Mouse (Mus musculus): ENCODE results near the gene Adarb2. TPM values are rescaled to one million over a fixed set of nuclear protein-coding genes. Genes with fewer than 3 reads are reported as not detected.
"Not testable (repeated sequence)": the region's sequence is repeated elsewhere in the genome, so short reads cannot be mapped to it uniquely, and the experiment has no call there.

Gene Adarb2
- total RNA-seq, 1 experiment from 2014 or later, result not detected

DNA sequence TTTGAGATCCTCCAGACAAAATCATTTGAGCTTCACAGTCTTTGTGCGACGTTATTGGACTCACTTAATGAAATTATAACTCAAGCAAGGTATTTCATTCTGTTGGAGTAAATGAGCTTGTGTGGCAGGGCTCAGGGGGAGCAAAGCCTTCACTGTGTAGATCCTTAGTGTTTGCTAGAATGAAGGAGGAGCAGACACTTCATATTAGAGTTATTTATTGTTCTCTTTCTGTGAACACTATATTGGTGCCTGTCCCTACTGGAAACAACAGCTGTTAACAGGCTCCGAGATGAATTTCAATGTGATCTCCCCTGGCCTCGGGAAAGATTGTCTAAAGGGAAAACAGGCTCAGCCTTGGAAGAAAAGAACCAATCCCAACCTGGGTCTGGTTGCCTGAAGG lies 355.1 kb downstream of the Adarb2 start:
- ATAC-seq (replicated peaks; ENCODE audit: insufficient number of reproducible peaks, low FRiP score, low TSS enrichment, poor library complexity, severe bottlenecking), result no peak

DNA sequence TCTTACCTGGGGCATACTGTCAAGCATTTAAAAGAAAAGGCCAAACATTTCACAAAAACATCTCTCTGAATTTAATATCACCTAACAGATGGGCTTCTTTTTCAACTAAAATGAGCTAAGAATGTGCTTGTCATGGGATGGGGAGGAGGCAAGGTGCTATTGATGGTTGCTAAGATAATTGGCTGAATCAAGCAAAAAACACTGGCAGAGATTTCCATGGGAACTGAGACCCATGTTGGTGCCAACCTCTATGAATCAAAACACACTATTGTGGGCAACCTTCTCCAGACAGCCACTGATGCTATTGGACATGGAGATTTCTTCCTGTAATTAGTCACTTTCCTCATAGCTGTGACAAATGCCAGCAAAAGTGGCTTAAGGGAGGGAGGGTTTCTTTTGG lies 357.8 kb downstream of the Adarb2 start:
- no peak for ATAC-seq (replicated peaks; ENCODE audit: insufficient number of reproducible peaks, low FRiP score, low TSS enrichment, poor library complexity, severe bottlenecking)

DNA sequence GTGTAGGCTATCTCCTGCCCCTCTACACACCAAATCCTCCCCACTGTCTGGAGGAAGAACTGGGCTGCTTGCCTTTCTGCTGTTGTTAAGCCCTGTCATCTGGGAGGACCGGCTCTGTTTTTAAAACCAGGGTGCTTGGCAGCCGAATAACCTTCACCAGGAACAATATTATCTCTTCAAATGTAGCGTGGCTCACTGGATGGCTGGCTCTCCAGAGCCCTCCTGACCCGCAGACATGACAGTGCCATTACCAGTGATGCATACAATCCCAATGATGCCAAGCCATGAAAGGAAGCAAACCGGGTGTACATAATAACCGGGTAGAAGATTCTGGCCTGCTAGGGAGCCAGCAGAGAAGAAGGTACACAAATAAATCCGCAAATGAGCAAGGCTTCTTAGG lies 360.5 kb downstream of the Adarb2 start:
- no peak for ATAC-seq (replicated peaks; ENCODE audit: insufficient number of reproducible peaks, low FRiP score, low TSS enrichment, poor library complexity, severe bottlenecking)

DNA sequence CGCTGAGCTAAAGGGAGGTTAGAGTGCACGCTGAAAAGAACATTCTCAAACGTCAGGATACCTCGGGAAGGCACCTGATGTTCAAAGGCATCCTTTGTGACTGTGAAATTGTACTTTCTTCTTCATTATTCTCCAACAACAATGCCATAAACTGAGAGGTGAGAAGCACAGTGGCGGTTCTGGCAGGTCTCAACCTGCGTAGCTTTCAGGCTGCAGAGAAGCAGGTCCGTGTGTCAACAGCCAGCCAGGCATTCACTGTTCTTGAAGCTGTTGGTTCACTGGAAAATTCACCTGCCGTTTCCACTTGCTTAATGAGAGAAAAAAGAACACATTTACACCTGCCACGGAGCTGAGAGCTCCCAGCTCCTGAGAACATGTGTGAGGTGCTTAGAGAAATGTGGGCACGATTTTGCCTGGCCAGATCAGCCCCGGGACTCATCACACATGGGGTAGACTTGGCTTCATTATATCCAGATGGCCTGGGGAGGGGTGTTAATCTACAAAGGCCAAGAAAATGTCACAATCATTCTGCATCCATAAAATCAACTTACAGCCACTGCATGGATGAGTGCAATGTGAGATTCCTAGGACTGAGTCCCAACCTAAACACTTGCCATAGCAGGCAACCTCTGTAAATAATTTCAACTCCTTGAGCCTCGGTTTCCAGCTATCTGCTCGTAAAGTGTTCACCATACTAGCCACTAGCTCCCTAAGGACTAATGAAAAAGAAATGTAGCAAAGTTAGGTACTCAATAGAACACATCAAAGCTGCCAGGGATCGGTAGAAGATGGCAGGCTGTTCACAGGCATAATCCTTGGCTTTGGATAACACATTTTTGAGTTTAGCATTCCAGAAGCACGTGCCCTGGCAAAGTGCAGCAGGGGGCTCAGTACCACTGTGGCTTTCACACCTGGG lies 364.7 kb downstream of the Adarb2 start:
- no peak for ATAC-seq (replicated peaks; ENCODE audit: insufficient number of reproducible peaks, low FRiP score, low TSS enrichment, poor library complexity, severe bottlenecking)

DNA sequence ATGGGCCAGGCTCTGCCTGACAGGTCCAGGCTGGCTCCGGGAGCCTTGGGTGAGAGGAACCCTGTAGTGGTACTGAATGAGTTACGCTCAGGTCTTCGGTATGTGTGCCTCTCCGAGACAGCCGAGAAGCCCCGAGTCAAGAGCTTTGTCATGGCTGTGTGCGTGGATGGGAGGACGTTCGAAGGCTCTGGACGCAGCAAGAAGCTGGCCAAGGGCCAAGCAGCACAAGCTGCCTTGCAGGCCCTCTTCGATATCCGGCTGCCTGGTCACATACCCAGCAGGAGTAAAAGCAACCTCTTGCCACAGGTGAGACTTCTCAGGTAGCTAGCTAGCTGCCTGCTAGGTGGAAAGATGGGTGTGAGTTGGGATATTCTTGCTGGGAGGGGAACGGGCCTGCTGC lies 367.6 kb downstream of the Adarb2 start:
- ATAC-seq (replicated peaks; ENCODE audit: insufficient number of reproducible peaks, low FRiP score, low TSS enrichment, poor library complexity, severe bottlenecking), result no peak

DNA sequence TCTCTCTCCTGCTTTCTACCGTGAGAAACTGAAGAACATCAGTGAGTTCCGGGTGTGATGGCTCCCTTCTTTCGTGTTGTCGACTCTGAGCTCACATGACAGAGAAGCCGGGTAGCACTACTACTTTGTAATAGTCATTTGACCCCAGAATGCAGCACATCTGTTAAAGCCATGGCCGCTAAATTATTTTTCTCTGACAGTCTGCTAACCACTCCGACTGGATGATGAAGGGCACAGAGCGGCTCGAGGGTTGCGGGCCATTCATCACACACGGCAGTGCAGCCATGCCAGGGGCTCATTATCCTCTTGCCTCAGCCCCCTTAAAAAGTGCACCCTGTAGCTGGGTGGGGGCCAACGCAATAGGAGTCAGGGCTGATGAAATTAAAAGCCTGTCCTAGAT lies 371.2 kb downstream of the Adarb2 start:
- ATAC-seq (replicated peaks; ENCODE audit: insufficient number of reproducible peaks, low FRiP score, low TSS enrichment, poor library complexity, severe bottlenecking), result no peak

DNA sequence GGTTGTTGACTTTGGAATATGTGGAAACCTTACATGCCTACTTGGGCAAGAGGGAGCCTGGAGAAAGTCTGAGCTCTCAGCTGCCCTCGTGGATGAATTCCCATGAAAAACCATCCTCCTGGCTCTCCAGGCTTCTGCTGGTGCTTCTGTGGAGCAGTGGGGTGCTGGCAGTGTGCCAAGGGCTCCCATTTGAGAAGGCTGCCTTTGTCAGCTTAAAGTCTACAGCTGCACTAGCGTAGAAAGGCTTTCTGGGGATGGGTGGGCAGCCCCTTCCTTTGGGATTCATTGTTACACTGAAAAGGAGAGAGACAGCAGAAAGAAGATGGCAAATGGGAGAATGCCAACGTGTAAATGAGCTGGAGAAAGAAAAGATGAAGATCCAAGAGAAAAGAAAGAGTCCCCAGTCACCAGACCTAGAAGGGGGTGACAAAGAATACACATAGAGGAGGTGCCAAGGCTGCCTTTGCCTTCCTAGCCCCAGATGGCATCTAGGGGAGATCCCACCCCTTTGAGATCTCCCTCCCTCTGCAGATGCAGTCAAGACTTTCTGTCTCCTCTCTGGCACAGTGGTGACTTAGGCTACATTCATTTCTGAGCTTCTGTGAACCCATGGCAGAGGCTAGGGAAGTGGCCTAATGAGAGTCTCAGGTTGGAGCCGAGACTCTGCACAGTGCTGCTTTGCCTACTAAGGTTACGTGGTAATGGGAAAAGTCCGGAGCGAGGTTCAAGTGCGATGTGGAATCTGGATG lies 381.8 kb downstream of the Adarb2 start:
- ATAC-seq (replicated peaks; ENCODE audit: insufficient number of reproducible peaks, low FRiP score, low TSS enrichment, poor library complexity, severe bottlenecking), result no peak

DNA sequence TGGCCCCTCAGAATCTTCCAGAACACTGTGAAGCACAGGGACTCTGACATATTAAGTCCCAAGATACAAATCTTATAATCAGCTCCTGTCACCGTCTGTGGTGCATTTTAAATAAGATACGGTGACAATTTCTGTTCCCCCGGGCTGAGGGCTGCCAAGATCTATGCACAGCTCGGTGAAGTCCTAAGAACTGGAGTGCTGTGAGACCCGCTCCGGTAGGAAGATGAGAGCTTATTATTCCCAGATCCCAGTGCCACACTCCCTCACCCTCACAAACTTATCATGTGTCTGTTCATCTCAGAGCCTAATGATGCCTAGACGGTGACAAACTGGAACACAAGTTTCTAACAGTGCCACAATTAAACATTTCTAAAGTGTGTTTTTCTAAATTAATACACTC lies 384.8 kb downstream of the Adarb2 start:
- ATAC-seq (replicated peaks; ENCODE audit: insufficient number of reproducible peaks, low FRiP score, low TSS enrichment, poor library complexity, severe bottlenecking), result no peak

DNA sequence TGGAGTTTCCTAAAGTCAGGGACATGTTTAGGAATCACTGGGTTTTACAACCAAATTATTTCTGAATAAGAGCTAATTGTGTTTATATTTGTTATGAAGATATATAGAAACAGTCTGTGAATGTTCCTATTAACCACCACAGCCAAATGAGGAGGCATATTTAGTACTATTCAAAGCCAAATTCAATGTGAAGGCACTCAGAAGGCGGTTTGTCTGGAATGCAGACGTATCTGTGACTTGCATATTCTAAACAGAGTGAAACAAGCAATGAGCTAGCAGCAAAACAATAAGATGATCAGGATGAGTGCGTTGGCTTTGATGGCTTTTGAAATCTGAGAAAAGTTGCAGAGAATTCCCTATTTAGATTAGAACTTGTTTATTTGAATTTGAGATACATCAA lies 387.8 kb downstream of the Adarb2 start:
- no peak for ATAC-seq (replicated peaks; ENCODE audit: insufficient number of reproducible peaks, low FRiP score, low TSS enrichment, poor library complexity, severe bottlenecking)

DNA sequence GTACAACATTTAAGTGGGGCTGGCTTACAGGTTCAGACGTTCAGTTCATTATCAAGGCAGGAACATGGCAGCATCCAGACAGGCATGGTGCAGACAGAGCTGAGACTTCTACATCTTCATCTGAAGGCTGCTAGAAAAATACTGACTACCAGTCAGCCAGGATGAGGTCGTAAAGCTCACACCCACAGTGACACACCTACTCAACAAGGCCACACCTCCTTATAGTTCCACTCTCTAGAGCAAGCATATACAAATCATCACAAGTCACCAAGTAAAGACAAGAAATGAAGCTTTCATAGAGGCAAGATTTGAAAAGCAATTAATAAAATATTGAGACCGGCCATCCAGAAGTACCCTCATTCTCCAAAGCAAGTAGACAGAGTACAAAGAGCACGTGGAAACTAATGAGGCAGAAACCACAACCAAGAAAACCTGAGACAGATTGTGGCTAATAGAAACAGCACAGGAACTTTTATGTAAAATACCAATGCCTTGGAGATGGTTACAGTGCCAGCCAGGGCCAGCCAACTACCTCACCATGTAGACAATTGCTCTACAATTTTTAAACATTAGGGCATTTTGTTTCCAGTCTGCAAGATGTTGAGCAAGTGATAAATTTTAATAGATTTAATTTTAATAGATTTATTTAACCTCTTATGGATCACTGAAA lies 394.4 kb downstream of the Adarb2 start:
- ATAC-seq (replicated peaks; ENCODE audit: insufficient number of reproducible peaks, low FRiP score, low TSS enrichment, poor library complexity, severe bottlenecking), result no peak

DNA sequence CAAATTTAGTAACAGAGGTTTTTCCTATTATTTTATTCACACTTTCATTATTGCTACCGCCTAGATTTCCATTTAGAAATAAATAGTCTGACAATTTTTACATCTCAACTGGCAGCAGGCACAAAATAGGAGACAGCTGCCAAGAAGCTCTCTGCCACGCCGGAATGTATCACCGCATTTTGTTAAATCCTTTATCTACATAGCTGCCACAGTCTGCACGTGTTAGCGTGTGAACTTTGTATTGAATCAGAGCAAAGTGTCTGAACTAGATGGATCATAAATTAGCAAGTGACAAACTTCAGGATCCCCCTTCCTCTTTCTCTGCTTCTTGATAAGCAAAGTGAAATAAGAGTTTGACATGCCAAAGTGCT lies 395.0 kb downstream of the Adarb2 start:
- no peak for ATAC-seq (replicated peaks; ENCODE audit: insufficient number of reproducible peaks, low FRiP score, low TSS enrichment, poor library complexity, severe bottlenecking)

DNA sequence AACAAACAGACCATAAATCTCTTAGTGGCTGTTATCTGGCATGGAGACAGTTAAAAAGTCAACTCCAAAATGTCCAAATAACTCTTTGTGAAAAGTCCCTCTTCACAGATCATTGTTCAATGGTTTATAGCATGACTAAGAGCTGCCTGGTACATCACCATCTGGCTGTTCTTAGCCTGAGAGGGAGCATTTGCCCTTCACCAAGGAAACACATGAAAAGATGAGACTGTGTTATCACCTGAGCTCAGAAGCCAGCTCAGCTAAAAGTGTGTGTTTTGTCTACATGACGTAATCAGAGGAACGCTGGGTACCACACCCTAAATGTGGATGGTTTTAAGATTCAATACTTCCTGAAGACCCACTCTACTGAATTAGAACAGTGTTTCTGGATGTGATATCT lies 403.0 kb downstream of the Adarb2 start:
- ATAC-seq (replicated peaks; ENCODE audit: insufficient number of reproducible peaks, low FRiP score, low TSS enrichment, poor library complexity, severe bottlenecking), result no peak

DNA sequence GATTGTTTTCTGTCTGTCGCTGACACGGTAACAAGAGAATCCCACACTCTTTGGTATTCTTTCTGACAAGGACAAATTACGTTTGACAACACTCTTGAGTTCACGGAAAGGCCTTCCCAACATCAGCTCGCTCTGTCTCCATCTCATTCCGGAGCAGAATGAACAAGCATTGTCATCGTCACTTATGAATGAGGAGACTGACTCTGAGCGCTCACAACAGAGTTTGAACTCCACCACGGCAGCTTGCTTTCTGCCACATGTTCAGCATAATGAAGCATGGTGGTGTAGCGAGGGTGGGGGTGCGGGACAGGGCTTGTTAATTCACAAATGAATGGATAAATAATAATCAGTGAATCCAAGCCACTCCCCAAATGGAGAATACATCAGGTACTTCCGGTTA lies 405.4 kb downstream of the Adarb2 start:
- no peak for ATAC-seq (replicated peaks; ENCODE audit: insufficient number of reproducible peaks, low FRiP score, low TSS enrichment, poor library complexity, severe bottlenecking)

DNA sequence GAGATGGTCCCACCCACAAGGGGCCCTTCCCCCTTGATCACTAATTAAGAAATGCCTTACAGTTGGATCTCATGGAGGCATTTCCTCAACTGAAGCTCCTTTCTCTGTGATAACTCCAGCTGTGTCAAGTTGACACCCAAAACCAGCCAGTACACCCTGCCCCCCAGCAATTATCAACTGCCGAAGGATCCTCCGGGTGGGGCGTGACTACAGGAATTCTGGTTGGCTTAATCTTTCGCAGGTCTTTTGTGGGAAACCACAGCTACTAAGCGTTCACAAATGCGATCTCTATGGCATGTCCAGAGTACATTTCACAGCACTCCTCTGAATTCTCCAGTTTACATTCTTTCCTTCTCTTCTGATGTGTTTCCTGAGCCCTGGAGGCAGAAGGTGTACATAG lies 406.3 kb downstream of the Adarb2 start:
- not testable (repeated sequence) for ATAC-seq (replicated peaks; ENCODE audit: insufficient number of reproducible peaks, low FRiP score, low TSS enrichment, poor library complexity, severe bottlenecking)

DNA sequence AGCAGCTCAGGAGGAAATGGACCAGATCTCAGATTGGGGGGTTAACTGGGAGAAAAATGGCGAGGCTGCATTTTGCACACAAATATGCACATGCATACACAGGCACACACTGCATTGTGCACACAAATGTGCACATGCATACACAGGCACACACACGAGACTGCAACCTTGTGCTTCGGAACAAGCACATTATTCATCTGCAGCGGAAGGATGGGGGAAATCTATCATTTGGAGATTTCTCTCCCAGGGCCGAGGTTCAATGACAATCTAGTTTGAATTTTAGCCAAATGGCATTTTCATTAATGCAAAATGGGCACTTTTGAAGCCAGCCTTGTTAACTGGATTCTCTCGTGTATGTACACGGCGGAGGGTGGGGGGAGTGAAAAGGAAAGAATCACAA lies 408.3 kb downstream of the Adarb2 start:
- ATAC-seq (replicated peaks; ENCODE audit: insufficient number of reproducible peaks, low FRiP score, low TSS enrichment, poor library complexity, severe bottlenecking), result no peak

DNA sequence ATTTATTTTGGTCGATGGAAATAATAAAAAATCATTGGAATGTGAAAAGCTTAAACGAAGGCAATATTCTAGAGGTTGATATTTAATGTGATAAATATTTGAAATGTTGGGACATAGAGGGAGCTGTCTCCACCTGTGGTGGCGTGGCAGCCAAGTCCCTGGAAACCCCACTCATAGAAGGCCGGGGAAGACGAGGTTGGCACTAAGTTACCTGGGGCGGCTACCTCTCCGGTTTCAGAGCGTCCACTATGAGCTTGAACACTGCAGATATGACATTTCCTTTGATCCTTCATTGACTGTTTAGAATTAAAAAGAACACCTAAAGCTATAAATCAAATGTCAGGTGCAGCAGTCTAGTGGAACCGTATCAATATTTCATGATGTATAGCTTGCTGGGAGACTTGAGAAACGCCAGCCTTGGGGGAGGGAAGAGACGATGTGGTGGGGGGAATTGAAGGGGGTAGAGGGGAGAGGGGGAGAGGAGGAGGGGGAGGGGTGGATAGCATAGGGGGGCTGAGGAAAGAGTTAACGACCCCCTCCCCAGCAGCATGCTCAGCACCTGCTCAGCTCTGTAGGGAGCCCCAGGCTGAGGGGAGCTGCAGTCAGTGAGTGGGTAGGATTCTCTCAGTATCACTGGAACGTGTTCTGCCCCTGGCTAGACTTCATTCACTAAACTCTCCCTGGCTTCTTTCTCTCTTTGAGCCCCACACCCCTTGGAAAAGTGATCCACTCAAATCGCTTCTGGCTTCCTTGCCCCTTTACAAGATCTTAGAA lies 410.1 kb downstream of the Adarb2 start:
- no peak for ATAC-seq (replicated peaks; ENCODE audit: insufficient number of reproducible peaks, low FRiP score, low TSS enrichment, poor library complexity, severe bottlenecking)

DNA sequence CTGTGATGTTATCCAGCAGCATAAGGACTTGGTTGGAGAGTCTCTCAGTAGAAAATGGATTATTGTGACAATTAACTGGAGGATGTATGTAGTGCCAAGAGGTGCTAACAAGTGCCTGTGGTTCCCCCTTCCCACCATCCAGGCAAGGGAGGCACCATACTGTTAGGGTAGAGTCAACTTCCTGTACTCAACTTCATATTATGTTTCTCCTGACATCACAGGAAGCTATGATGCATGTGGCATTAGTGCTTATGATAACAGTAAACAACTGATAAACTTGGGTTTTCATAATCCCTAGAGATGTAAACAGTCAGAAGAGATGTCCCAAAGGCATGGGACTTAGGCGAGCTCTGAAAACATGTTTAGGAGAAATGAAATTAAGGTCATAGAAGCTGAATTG lies 414.0 kb downstream of the Adarb2 start:
- no peak for ATAC-seq (replicated peaks; ENCODE audit: insufficient number of reproducible peaks, low FRiP score, low TSS enrichment, poor library complexity, severe bottlenecking)

DNA sequence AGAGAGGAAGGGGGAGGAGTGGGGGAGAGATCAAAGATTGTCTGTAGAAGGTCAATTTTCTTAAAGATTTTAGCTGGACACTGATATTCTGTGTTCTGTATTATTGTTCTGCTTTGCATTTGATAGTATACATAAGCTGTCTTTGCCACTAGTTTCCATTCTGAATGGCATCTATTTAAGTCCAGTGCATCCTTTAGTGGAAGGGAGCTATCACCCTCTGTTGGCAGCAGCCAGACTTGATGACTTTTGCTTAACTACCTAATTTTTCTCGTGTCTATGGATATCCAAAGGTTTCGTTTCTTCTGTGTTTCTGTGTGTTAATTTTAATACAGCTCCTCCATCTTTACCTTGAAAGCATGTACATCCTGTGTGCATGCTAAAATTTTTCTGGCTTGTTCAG lies 419.6 kb downstream of the Adarb2 start:
- ATAC-seq (replicated peaks; ENCODE audit: insufficient number of reproducible peaks, low FRiP score, low TSS enrichment, poor library complexity, severe bottlenecking), result no peak

DNA sequence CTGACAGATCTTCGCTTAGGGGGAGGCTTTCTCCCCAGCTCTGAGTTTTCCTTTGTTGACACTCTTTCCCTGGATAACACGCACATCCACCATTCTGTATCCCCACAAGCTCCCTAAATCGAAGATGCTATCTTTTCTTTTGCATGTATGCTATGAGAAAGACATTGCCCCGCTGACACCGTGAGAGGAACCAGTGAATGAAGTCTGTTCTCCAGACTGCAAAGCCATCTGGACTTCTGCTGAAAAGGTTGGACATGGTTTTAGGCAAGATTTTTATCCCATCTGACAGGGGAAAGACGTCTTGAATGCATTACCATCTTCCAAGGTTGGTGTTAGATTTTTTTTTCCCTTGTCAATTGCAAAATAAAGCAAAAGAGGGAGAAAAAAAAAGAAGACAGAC lies 426.9 kb downstream of the Adarb2 start:
- ATAC-seq (replicated peaks; ENCODE audit: insufficient number of reproducible peaks, low FRiP score, low TSS enrichment, poor library complexity, severe bottlenecking), result no peak

Measured in monocyte, adult 5-6 weeks (primary cell).